Mouse (Mus musculus): ENCODE results near the gene Ephx4. TPM values are rescaled to one million over a fixed set of nuclear protein-coding genes. Genes with fewer than 3 reads are reported as not detected.

Gene Ephx4
- polyA plus RNA-seq, 1 experiment from 2014 or later = 1.4 TPM

GRCm38 (mm10) chr5:107410305-107410704 is 7.8 kb downstream of the Ephx4 start:
- Histone ChIP-seq H3K27me3 (ENCODE audit: control insufficient read depth, insufficient read depth, low read length) (0 out of 2 replicates have a peak, but pooled peaks cover 1% of the 10 kb centered on the region), H3K27ac (ENCODE audit: low read length) (no peak overlapping the region), H3K4me2 (replicated peaks; ENCODE audit: low read depth, low read length) (no peak overlapping the region), H3K4me1 (ENCODE audit: control insufficient read depth, insufficient read depth, low read length) (no peaks in the 10 kb centered on the region), H3K9me3 (ENCODE audit: control insufficient read depth, low read depth, low read length) (no peaks in the 10 kb centered on the region), H3K9ac (replicated peaks; ENCODE audit: low read depth, low read length) (no peak overlapping the region), H3K36me3 (ENCODE audit: control insufficient read depth, insufficient read depth, low read length) (no peaks in the 10 kb centered on the region), H3K4me3 (ENCODE audit: low read depth, low read length) (no peak overlapping the region)
- 92% methylated on average over 1 of the region's 1 CpGs for WGBS
- ATAC-seq (ENCODE audit: insufficient number of reproducible peaks, insufficient read depth, low FRiP score, low read depth) = no peak

- no peak for ATAC-seq (ENCODE audit: insufficient number of reproducible peaks, insufficient read depth, low FRiP score, low read depth)
Measured at GRCm38 (mm10) chr5:107411326-107411725, 8.8 kb downstream of the Ephx4 start.

GRCm38 (mm10) chr5:107412285-107412684 is 9.7 kb downstream of the Ephx4 start:
- Histone ChIP-seq H3K4me3 (ENCODE audit: low read depth, low read length) (no peak overlapping the region), H3K4me1 (ENCODE audit: control insufficient read depth, insufficient read depth, low read length) (no peaks in the 10 kb centered on the region), H3K4me2 (replicated peaks; ENCODE audit: low read depth, low read length) (no peak overlapping the region), H3K27ac (ENCODE audit: low read length) (no peak overlapping the region), H3K36me3 (ENCODE audit: control insufficient read depth, insufficient read depth, low read length) (no peaks in the 10 kb centered on the region), H3K9ac (replicated peaks; ENCODE audit: low read depth, low read length) (no peak overlapping the region), H3K27me3 (ENCODE audit: control insufficient read depth, insufficient read depth, low read length) (no peaks in the 10 kb centered on the region), H3K9me3 (ENCODE audit: control insufficient read depth, low read depth, low read length) (no peaks in the 10 kb centered on the region)
- ATAC-seq (ENCODE audit: insufficient number of reproducible peaks, insufficient read depth, low FRiP score, low read depth) = no peak
- 88% methylated on average over 2 of the region's 2 CpGs for WGBS

More at GRCm38 (mm10) chr5:107411326-107411725, 8.8 kb downstream of the Ephx4 start:
- Histone ChIP-seq H3K36me3 (ENCODE audit: control insufficient read depth, insufficient read depth, low read length) (no peaks in the 10 kb centered on the region), H3K4me2 (replicated peaks; ENCODE audit: low read depth, low read length) (no peak overlapping the region), H3K27me3 (ENCODE audit: control insufficient read depth, insufficient read depth, low read length) (no peaks in the 10 kb centered on the region), H3K9me3 (ENCODE audit: control insufficient read depth, low read depth, low read length) (no peaks in the 10 kb centered on the region), H3K4me1 (ENCODE audit: control insufficient read depth, insufficient read depth, low read length) (no peaks in the 10 kb centered on the region), H3K27ac (ENCODE audit: low read length) (no peak overlapping the region), H3K9ac (replicated peaks; ENCODE audit: low read depth, low read length) (no peak overlapping the region), H3K4me3 (ENCODE audit: low read depth, low read length) (no peak overlapping the region)
- 48% methylated on average over 4 of the region's 4 CpGs for WGBS

GRCm38 (mm10) chr5:107415098-107415497 is 12.6 kb downstream of the Ephx4 start:
- H3K9ac ChIP-seq (replicated peaks; ENCODE audit: low read depth, low read length) = no peak overlapping the region
- H3K9me3 ChIP-seq (ENCODE audit: control insufficient read depth, low read depth, low read length) = no peaks in the 10 kb centered on the region
- H3K27ac ChIP-seq (ENCODE audit: low read length) = no peak overlapping the region
- WGBS = 72% methylated on average over 2 of the region's 2 CpGs
- H3K36me3 ChIP-seq (ENCODE audit: control insufficient read depth, insufficient read depth, low read length) = no peaks in the 10 kb centered on the region
- no peak overlapping the region for H3K4me3 ChIP-seq (ENCODE audit: low read depth, low read length)
- no peak overlapping the region for H3K4me2 ChIP-seq (replicated peaks; ENCODE audit: low read depth, low read length)
- ATAC-seq (ENCODE audit: insufficient number of reproducible peaks, insufficient read depth, low FRiP score, low read depth) = no peak
- no peaks in the 10 kb centered on the region for H3K27me3 ChIP-seq (ENCODE audit: control insufficient read depth, insufficient read depth, low read length)
- no peaks in the 10 kb centered on the region for H3K4me1 ChIP-seq (ENCODE audit: control insufficient read depth, insufficient read depth, low read length)

- ATAC-seq (ENCODE audit: insufficient number of reproducible peaks, insufficient read depth, low FRiP score, low read depth) = no peak
- Histone ChIP-seq H3K4me2 (replicated peaks; ENCODE audit: low read depth, low read length) (no peak overlapping the region), H3K9me3 (ENCODE audit: control insufficient read depth, low read depth, low read length) (no peaks in the 10 kb centered on the region), H3K27ac (ENCODE audit: low read length) (no peak overlapping the region), H3K4me3 (ENCODE audit: low read depth, low read length) (no peak overlapping the region), H3K4me1 (ENCODE audit: control insufficient read depth, insufficient read depth, low read length) (no peaks in the 10 kb centered on the region), H3K27me3 (ENCODE audit: control insufficient read depth, insufficient read depth, low read length) (no peaks in the 10 kb centered on the region), H3K9ac (replicated peaks; ENCODE audit: low read depth, low read length) (no peak overlapping the region), H3K36me3 (ENCODE audit: control insufficient read depth, insufficient read depth, low read length) (no peaks in the 10 kb centered on the region)
- WGBS = 7% methylated on average over 1 of the region's 1 CpGs
Measured at GRCm38 (mm10) chr5:107421676-107422075, 19.1 kb downstream of the Ephx4 start.

- H3K27ac ChIP-seq (ENCODE audit: low read length) = no peak within 1 kb of the TSS
- no peaks in the 10 kb centered on the region for H3K4me1 ChIP-seq (ENCODE audit: control insufficient read depth, insufficient read depth, low read length)
- no peak within 1 kb of the TSS for H3K4me2 ChIP-seq (replicated peaks; ENCODE audit: low read depth, low read length)
- no peaks in the 10 kb centered on the region for H3K36me3 ChIP-seq (ENCODE audit: control insufficient read depth, insufficient read depth, low read length)
- no peak for ATAC-seq (ENCODE audit: insufficient number of reproducible peaks, insufficient read depth, low FRiP score, low read depth)
- 77% methylated on average over 3 of the region's 3 CpGs for WGBS
- no peaks in the 10 kb centered on the region for H3K27me3 ChIP-seq (ENCODE audit: control insufficient read depth, insufficient read depth, low read length)
- H3K9me3 ChIP-seq (ENCODE audit: control insufficient read depth, low read depth, low read length) = no peaks in the 10 kb centered on the region
- H3K9ac ChIP-seq (replicated peaks; ENCODE audit: low read depth, low read length) = no peak within 1 kb of the TSS
- no peak within 1 kb of the TSS for H3K4me3 ChIP-seq (ENCODE audit: low read depth, low read length)
Measured at GRCm38 (mm10) chr5:107431249-107431648, 28.7 kb downstream of the Ephx4 start, which contains the start of gene Lpcat2b. Gene Lpcat2b, plus strand, starts transcription at chr5:107431549.

GRCm38 (mm10) chr5:107434001-107434400 is 31.5 kb downstream of the Ephx4 start:
- no peak overlapping the region for H3K4me3 ChIP-seq (ENCODE audit: low read depth, low read length)
- H3K9ac ChIP-seq (replicated peaks; ENCODE audit: low read depth, low read length) = no peak overlapping the region
- H3K27ac ChIP-seq (ENCODE audit: low read length) = no peak overlapping the region
- no peaks in the 10 kb centered on the region for H3K9me3 ChIP-seq (ENCODE audit: control insufficient read depth, low read depth, low read length)
- WGBS = 79% methylated on average over 5 of the region's 5 CpGs
- H3K4me2 ChIP-seq (replicated peaks; ENCODE audit: low read depth, low read length) = no peak overlapping the region
- no peaks in the 10 kb centered on the region for H3K36me3 ChIP-seq (ENCODE audit: control insufficient read depth, insufficient read depth, low read length)
- ATAC-seq (ENCODE audit: insufficient number of reproducible peaks, insufficient read depth, low FRiP score, low read depth) = no peak
- no peaks in the 10 kb centered on the region; the same call in 1 of the 2 replicates for H3K4me1 ChIP-seq (ENCODE audit: control insufficient read depth, insufficient read depth, low read length)
- no peaks in the 10 kb centered on the region for H3K27me3 ChIP-seq (ENCODE audit: control insufficient read depth, insufficient read depth, low read length)

- WGBS = 87% methylated on average over 6 of the region's 6 CpGs
Measured at GRCm38 (mm10) chr5:107436185-107436584, 33.6 kb downstream of the Ephx4 start.

GRCm38 (mm10) chr5:107436587-107437209 is 34.2 kb downstream of the Ephx4 start:
- Histone ChIP-seq H3K9ac (replicated peaks; ENCODE audit: low read depth, low read length) (no peak overlapping the region), H3K4me2 (replicated peaks; ENCODE audit: low read depth, low read length) (no peak overlapping the region), H3K4me3 (ENCODE audit: low read depth, low read length) (no peak overlapping the region), H3K36me3 (ENCODE audit: control insufficient read depth, insufficient read depth, low read length) (no peaks in the 10 kb centered on the region), H3K9me3 (ENCODE audit: control insufficient read depth, low read depth, low read length) (no peaks in the 10 kb centered on the region), H3K27ac (ENCODE audit: low read length) (no peak overlapping the region), H3K27me3 (ENCODE audit: control insufficient read depth, insufficient read depth, low read length) (no peaks in the 10 kb centered on the region), H3K4me1 (ENCODE audit: control insufficient read depth, insufficient read depth, low read length) (no peaks in the 10 kb centered on the region; the same call in 1 of the 2 replicates)
- 60% methylated on average over 6 of the region's 6 CpGs for WGBS
- ATAC-seq (ENCODE audit: insufficient number of reproducible peaks, insufficient read depth, low FRiP score, low read depth) = no peak

More at GRCm38 (mm10) chr5:107436185-107436584, 33.6 kb downstream of the Ephx4 start:
- Histone ChIP-seq H3K27ac (ENCODE audit: low read length) (no peak overlapping the region), H3K4me3 (ENCODE audit: low read depth, low read length) (no peak overlapping the region), H3K9ac (replicated peaks; ENCODE audit: low read depth, low read length) (no peak overlapping the region), H3K4me2 (replicated peaks; ENCODE audit: low read depth, low read length) (no peak overlapping the region), H3K27me3 (ENCODE audit: control insufficient read depth, insufficient read depth, low read length) (no peaks in the 10 kb centered on the region), H3K9me3 (ENCODE audit: control insufficient read depth, low read depth, low read length) (no peaks in the 10 kb centered on the region), H3K4me1 (ENCODE audit: control insufficient read depth, insufficient read depth, low read length) (no peaks in the 10 kb centered on the region; the same call in 1 of the 2 replicates), H3K36me3 (ENCODE audit: control insufficient read depth, insufficient read depth, low read length) (no peaks in the 10 kb centered on the region)
- no peak for ATAC-seq (ENCODE audit: insufficient number of reproducible peaks, insufficient read depth, low FRiP score, low read depth)

All from stomach, embryonic 14.5 days (tissue).